Mouse (Mus musculus) lung, postnatal 0 days (tissue): Measurements from ENCODE around the gene Rufy1. TPM values are rescaled to one million over a fixed set of nuclear protein-coding genes. Genes with fewer than 3 reads are reported as not detected.
A peak's percentile ranks its signal among the peaks of the same experiment; 100 is the strongest.

Source experiments
- ATAC-seq: fragments of 200-750 bp; cut with Nextera tagmentation; 2 replicates; pipeline ENCODE4 v1.8.0; 2017; ENCODE audit warnings: moderate library complexity
- DNase-seq: peaks from one replicate; pipeline ENCODE4 v3.0.0-alpha.2; 2016; ENCODE audit warnings: low spot score
- H3K27ac ChIP-seq: fragments of 300-500 bp; sonication (generic); 2 replicates; pipeline ENCODE4 v1.5.1; 2014; ENCODE audit warnings: antibody characterized with exemption, mild to moderate bottlenecking, low read length, mixed read lengths
- H3K27me3 ChIP-seq: fragments of 300-500 bp; sonication (generic); replicated peaks from 2 replicates; pipeline ENCODE4 v1.6.1; 2014; ENCODE audit warnings: low read length, mixed read lengths; ENCODE audit not compliant: insufficient read depth
- H3K36me3 ChIP-seq: fragments of 300-500 bp; sonication (generic); 2 replicates; pipeline ENCODE4 v1.6.1; 2014; ENCODE audit warnings: low read length, mixed read lengths; ENCODE audit not compliant: insufficient read depth
- H3K4me1 ChIP-seq: fragments of 300-500 bp; sonication (generic); 2 replicates; pipeline ENCODE4 v1.6.1; 2014; ENCODE audit warnings: antibody characterized with exemption, low read depth, low read length, mixed read lengths; ENCODE audit not compliant: insufficient read depth
- H3K4me2 ChIP-seq: fragments of 300-500 bp; sonication (generic); replicated peaks from 2 replicates; pipeline ENCODE4 v1.6.1; 2014; ENCODE audit warnings: low read depth, mild to moderate bottlenecking, low read length, moderate library complexity, mixed read lengths
- H3K4me3 ChIP-seq: fragments of 300-500 bp; sonication (generic); 2 replicates; pipeline ENCODE4 v1.5.1; 2014; ENCODE audit warnings: low read depth, low read length
- H3K9ac ChIP-seq: fragments of 300-500 bp; sonication (generic); replicated peaks from 2 replicates; pipeline ENCODE4 v1.6.1; 2014; ENCODE audit warnings: low read depth, mild to moderate bottlenecking
- H3K9me3 ChIP-seq: fragments of 300-500 bp; sonication (generic); 2 replicates; pipeline ENCODE4 v1.6.1; 2016; ENCODE audit warnings: low read length, mixed read lengths
- CTCF ChIP-seq: IDR thresholded peaks from 2 replicates; pipeline ENCODE4 v1.5.1; 2016; ENCODE audit warnings: antibody characterized with exemption, mild to moderate bottlenecking
- EP300 ChIP-seq: IDR thresholded peaks from 2 replicates; pipeline ENCODE4 v1.6.1; 2016; ENCODE audit warnings: antibody characterized with exemption, mild to moderate bottlenecking, control low read depth
- WGBS: fragments of 180-500 bp; shearing (Covaris S2); extraction: QIAGEN DNeasy Blood & Tissue Kit; methylation state at CpG from one replicate; pipeline ENCODE4 v1.1.7; 2014; 5-methylcytosine and 5-hydroxymethylcytosine counted together
- polyA plus RNA-seq: library from polyadenylated mRNA; unstranded; fragments of >200 nt; fragmentation: Nextera tagmentation; extraction: Ambion mirVana; gene quantifications from 2 replicates; pipeline ENCODE4 v1.2.1, GENCODE M21; 2015

The Rufy1 gene
- polyA plus RNA-seq, 1 experiment from 2014 or later = 19.8 TPM

- no peaks in the 10 kb centered on the region for H3K9me3 ChIP-seq
- no peak overlapping the region for H3K27ac ChIP-seq
- no peaks in the 10 kb centered on the region for H3K4me1 ChIP-seq
- peak; percentile 12 for DNase-seq
- H3K9ac ChIP-seq = no peak overlapping the region
- 53% methylated on average over 11 of the region's 11 CpGs for WGBS
- no peaks in the 10 kb centered on the region for H3K27me3 ChIP-seq
- no peak for ATAC-seq
- no peak overlapping the region for H3K4me3 ChIP-seq
- no peak overlapping the region for H3K4me2 ChIP-seq
- no peak for TF ChIP-seq CTCF
- TF ChIP-seq EP300 = no peak
- H3K36me3 ChIP-seq = peaks cover 19% of the 10 kb centered on the region
Measured at GRCm38 (mm10) chr11:50396766-50397307, 34.1 kb downstream of the Rufy1 start.

- TF ChIP-seq EP300 (no peak), CTCF (no peak)
- no peak overlapping the region for H3K4me3 ChIP-seq
- H3K4me2 ChIP-seq = no peak overlapping the region
- no peak overlapping the region for H3K9ac ChIP-seq
- no peaks in the 10 kb centered on the region for H3K27me3 ChIP-seq
- H3K36me3 ChIP-seq = peaks cover 15% of the 10 kb centered on the region
- no peak overlapping the region for H3K27ac ChIP-seq
- DNase-seq (no peak), ATAC-seq (no peak)
- H3K4me1 ChIP-seq = no peaks in the 10 kb centered on the region
- WGBS = 89% methylated on average over 7 of the region's 7 CpGs
- H3K9me3 ChIP-seq = no peaks in the 10 kb centered on the region
Measured at GRCm38 (mm10) chr11:50394731-50395130, 36.2 kb downstream of the Rufy1 start.

- DNase-seq (no peak), ATAC-seq (no peak)
- no peak overlapping the region for H3K4me3 ChIP-seq
- peaks cover 11% of the 10 kb centered on the region; the same call in 1 of the 2 replicates for H3K36me3 ChIP-seq
- H3K9me3 ChIP-seq = no peaks in the 10 kb centered on the region
- H3K27ac ChIP-seq = no peak overlapping the region
- TF ChIP-seq CTCF (no peak), EP300 (no peak)
- H3K4me1 ChIP-seq = no peaks in the 10 kb centered on the region
- H3K27me3 ChIP-seq = no peaks in the 10 kb centered on the region
- H3K9ac ChIP-seq = no peak overlapping the region
- H3K4me2 ChIP-seq = no peak overlapping the region
- WGBS = 84% methylated on average over 6 of the region's 6 CpGs
Measured at GRCm38 (mm10) chr11:50393306-50393705, 37.6 kb downstream of the Rufy1 start.

GRCm38 (mm10) chr11:50391272-50391960 is 39.5 kb downstream of the Rufy1 start:
- H3K9me3 ChIP-seq = no peaks in the 10 kb centered on the region
- no peak overlapping the region for H3K4me2 ChIP-seq
- no peaks in the 10 kb centered on the region for H3K27me3 ChIP-seq
- TF ChIP-seq EP300 = no peak
- H3K9ac ChIP-seq = no peak overlapping the region
- DNase-seq (no peak), ATAC-seq (no peak)
- peaks cover 21% of the 10 kb centered on the region; the same call in 1 of the 2 replicates for H3K36me3 ChIP-seq
- no peak overlapping the region for H3K27ac ChIP-seq
- H3K4me3 ChIP-seq = no peak overlapping the region
- 64% methylated on average over 4 of the region's 4 CpGs for WGBS
- no peaks in the 10 kb centered on the region for H3K4me1 ChIP-seq

GRCm38 (mm10) chr11:50389616-50390015 is 41.3 kb downstream of the Rufy1 start:
- no peak for TF ChIP-seq CTCF
- no peak for TF ChIP-seq EP300
- H3K9ac ChIP-seq = no peak overlapping the region
- no peaks in the 10 kb centered on the region for H3K27me3 ChIP-seq
- no peak overlapping the region for H3K4me3 ChIP-seq
- 65% methylated on average over 5 of the region's 5 CpGs for WGBS
- ATAC-seq (no peak), DNase-seq (no peak)
- no peaks in the 10 kb centered on the region for H3K4me1 ChIP-seq
- H3K4me2 ChIP-seq = no peak overlapping the region
- peaks cover 29% of the 10 kb centered on the region; the same call in 1 of the 2 replicates for H3K36me3 ChIP-seq
- H3K27ac ChIP-seq = no peak overlapping the region
- no peaks in the 10 kb centered on the region for H3K9me3 ChIP-seq

- Histone ChIP-seq H3K36me3 (peaks cover 29% of the 10 kb centered on the region; the same call in 1 of the 2 replicates), H3K9me3 (no peaks in the 10 kb centered on the region), H3K9ac (no peak overlapping the region), H3K4me1 (no peaks in the 10 kb centered on the region), H3K27ac (no peak overlapping the region), H3K4me3 (no peak overlapping the region), H3K27me3 (no peaks in the 10 kb centered on the region), H3K4me2 (no peak overlapping the region)
- no peak for ATAC-seq
- no peak for TF ChIP-seq CTCF
- no peak for TF ChIP-seq EP300
- no peak for DNase-seq
- 63% methylated on average over 3 of the region's 3 CpGs for WGBS
Measured at GRCm38 (mm10) chr11:50389011-50389410, 41.9 kb downstream of the Rufy1 start.
